Mouse (Mus musculus) urinary bladder, adult 18-20 months (tissue): ENCODE measurements around the gene Acsl1.

ENCODE experiments used
- DNase-seq, 2 experiments: peaks; one replicate each; pipeline ENCODE4 v3.0.0; 2022; ENCODE audit warnings: low spot score in 2 of 2, mixed read lengths in 2 of 2

The Acsl1 gene

GRCm38 (mm10) chr8:46504196-46504595 is 33.4 kb downstream of the Acsl1 start:
- no peak for DNase-seq

GRCm38 (mm10) chr8:46508488-46509395 is 37.9 kb downstream of the Acsl1 start:
- no peak for DNase-seq

GRCm38 (mm10) chr8:46509474-46509873 is 38.6 kb downstream of the Acsl1 start:
- DNase-seq: no peak

GRCm38 (mm10) chr8:46511336-46511735 is 40.5 kb downstream of the Acsl1 start:
- DNase-seq: no peak

GRCm38 (mm10) chr8:46512538-46512937 is 41.7 kb downstream of the Acsl1 start:
- no peak for DNase-seq

GRCm38 (mm10) chr8:46514027-46514426 is 43.2 kb downstream of the Acsl1 start:
- no peak for DNase-seq

GRCm38 (mm10) chr8:46520667-46521066 is 49.8 kb downstream of the Acsl1 start:
- DNase-seq: no peak

GRCm38 (mm10) chr8:46526098-46526497 is 55.3 kb downstream of the Acsl1 start:
- no peak for DNase-seq

- DNase-seq: no peak
These were observed 56.0 kb downstream of the Acsl1 start for GRCm38 (mm10) chr8:46526821-46527220.

GRCm38 (mm10) chr8:46529508-46529907 is 58.7 kb downstream of the Acsl1 start:
- DNase-seq: no peak

GRCm38 (mm10) chr8:46530541-46530940 is 59.7 kb downstream of the Acsl1 start:
- no peak for DNase-seq

GRCm38 (mm10) chr8:46533926-46534325 is 63.1 kb downstream of the Acsl1 start:
- no peak for DNase-seq

GRCm38 (mm10) chr8:46539701-46540100 is 68.9 kb downstream of the Acsl1 start:
- DNase-seq: no peak

GRCm38 (mm10) chr8:46543191-46543590 is 72.4 kb downstream of the Acsl1 start:
- DNase-seq: no peak

- no peak for DNase-seq
These were observed 72.8 kb downstream of the Acsl1 start for GRCm38 (mm10) chr8:46543662-46544061.

GRCm38 (mm10) chr8:46545854-46546253 is 75.0 kb downstream of the Acsl1 start:
- no peak for DNase-seq

- no peak for DNase-seq
These were observed 75.8 kb downstream of the Acsl1 start for GRCm38 (mm10) chr8:46546431-46547176.

- DNase-seq: no peak
These were observed 76.4 kb downstream of the Acsl1 start for GRCm38 (mm10) chr8:46547245-46547644.

- DNase-seq: no peak
These were observed 79.2 kb downstream of the Acsl1 start for GRCm38 (mm10) chr8:46550058-46550457.

- DNase-seq: no peak
These were observed 80.2 kb downstream of the Acsl1 start for GRCm38 (mm10) chr8:46551029-46551428.

- DNase-seq: peak; percentile 99
These were observed 81.0 kb downstream of the Acsl1 start, which contains the start of gene Cenpu for GRCm38 (mm10) chr8:46551615-46552440. TSS of gene Cenpu (plus strand) at chr8:46552028.

- DNase-seq: no peak
These were observed 81.6 kb downstream of the Acsl1 start for GRCm38 (mm10) chr8:46552441-46552765.
